Mouse (Mus musculus): ENCODE measurements around the gene Adk.
"Not testable (repeated sequence)": the region's sequence is repeated elsewhere in the genome, so short reads cannot be mapped to it uniquely, and the experiment has no call there.

Gene Adk

DNA sequence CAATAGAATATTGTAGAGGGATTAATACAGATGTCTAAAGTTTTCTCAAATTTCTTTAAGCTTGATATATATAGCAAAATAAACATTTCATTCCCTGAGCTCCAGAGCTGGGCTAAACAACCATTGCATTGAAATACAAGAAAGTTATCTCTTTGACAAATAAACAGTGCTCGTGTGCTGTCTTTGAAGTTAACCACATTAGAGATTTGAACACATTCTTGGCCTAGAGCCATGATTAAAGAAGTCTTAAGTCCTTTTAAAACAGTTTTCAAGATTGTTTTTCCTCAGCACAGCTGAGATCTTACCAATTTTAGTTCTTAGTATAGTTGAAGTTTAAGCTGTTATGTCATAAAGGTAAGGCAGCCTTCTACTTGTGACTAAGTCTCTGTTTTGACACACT is 11.9 kb downstream of the Adk start:
- DNase-seq (ENCODE audit: low spot score), result no peak

DNA sequence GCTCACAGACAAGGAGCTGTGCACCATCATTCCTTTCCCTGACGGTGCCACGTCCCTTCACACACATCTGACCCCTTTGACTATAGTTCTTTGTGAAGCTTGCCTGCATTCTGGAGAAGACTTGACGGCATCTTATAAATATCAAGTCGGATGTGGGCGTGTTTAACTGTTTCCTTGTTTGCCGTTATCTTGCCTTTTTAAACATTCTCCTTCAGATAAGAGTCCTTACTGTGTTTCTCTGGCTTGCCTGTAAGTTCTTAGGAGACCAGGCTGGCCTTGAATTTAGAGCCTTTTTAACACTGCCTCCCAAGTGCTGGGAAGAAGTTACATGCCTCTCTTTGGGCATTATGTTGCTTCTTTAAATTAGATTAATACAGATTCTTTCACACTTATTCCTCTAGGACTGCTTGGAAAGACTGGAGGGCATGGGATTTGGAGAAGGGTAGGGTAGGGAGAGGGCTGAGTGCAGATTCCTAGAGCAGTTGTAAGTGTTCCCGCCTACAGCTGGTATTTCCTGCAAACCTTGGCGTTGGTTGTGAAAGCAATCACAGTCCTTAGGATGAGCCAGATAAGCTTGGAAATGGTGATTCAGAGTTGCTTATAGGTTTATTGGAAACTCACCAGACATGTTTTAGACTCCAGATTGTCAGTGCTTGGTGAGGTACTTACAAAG is 13.3 kb downstream of the Adk start:
- no peak for DNase-seq (ENCODE audit: low spot score)

DNA sequence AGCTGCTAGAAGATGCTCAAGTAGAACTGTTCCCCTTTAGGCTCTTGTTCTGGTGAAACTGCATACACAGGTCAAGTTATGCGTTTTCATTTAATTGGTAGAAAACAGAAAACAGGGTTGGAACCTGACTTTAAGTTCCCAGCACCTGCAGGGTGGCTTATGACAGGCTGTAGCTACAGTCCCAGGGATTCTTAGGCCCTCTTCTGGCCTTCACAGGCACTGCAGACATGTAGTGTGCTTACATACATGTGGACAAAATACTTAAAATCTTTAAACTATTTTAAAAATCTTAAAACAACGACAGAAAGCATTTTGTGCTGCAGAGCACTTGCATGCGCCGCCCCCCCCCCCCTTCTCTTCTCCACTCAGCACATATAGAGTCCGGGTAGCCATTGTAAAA is 17.2 kb downstream of the Adk start:
- DNase-seq (ENCODE audit: low spot score), result peak; percentile 6

GRCm38 (mm10) chr14:21073981-21074380 is 21.6 kb downstream of the Adk start:
- no peak for DNase-seq (ENCODE audit: low spot score)

DNA sequence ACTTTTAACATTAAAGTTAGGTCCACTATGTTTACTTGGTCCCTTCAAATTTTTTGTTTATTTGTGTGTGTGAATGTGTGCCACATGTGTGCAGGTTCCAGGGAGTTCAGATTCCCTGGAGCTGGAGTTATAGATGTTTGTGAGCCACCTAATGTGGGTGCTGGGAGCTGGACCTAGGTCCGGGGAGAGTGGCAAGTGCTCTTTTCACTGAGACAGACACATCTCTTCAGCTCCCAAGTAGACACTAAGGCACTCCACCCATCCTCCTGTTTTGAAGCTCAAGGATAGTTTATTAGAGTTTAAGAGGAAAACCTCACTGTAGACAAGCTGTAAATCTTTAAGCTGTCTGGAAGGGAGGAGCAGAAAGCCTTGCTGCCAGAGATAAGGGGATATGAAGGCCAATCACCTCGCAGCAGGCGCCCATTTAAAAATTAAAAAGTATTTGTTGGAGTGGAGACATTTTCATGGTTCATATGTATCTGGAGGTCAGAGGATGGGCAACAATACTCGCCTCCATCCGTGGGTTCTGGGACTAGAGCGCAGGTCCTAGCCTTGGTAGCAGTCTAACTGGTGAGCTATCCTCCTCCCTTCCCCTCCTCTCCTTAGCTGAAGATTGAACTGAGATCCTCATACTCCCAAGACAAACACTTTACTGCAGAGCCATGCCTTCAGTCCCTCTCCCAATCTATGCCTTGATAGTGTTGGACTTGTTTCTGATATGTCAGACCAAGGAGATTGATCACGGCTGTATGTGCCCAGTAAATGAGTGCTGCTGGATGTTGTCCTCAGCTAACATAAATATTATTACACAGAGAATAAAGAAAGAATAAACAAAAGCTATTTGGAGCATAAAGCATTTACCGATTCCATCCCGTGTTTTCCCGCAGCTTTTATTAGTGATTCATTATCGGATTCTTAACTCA is 22.3 kb downstream of the Adk start:
- no peak for DNase-seq (ENCODE audit: low spot score)

- peak; percentile 95 for DNase-seq (ENCODE audit: low spot score)
Observed at GRCm38 (mm10) chr14:21075751-21076500, 23.6 kb downstream of the Adk start.

DNA sequence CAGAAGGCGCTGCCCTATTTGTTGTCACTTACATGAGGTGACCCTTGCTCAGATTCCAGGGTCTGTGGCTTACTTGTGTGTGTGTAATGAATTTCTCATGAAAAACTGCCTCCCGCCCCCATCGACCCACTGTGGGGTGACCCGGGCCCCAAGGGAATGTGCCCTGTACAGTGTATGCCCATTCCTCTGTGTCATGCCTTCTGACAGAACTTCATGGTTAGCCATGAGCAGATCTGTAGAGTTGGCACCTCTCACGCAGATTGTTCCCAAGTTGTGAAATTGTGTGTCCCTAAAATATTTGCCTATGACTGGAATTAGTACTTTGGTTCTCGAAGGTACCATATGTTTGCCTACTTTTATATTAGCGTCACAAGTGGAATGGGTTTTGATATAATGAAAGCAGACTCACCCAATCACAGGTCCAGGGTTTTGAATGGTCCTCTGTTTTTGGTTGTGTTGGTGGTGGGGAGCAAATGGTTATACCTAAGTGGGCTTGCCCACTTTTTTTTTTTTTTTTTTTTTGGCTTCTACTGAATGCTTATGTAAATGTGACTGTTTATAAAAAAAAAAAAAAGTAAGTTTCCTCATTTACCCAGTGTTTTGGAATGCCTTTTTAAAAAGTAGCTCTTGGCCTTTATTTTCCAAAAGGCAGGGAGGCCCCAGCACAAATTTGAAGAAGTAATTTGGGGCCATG is 24.3 kb downstream of the Adk start:
- peak; percentile 26 for DNase-seq (ENCODE audit: low spot score)

DNA sequence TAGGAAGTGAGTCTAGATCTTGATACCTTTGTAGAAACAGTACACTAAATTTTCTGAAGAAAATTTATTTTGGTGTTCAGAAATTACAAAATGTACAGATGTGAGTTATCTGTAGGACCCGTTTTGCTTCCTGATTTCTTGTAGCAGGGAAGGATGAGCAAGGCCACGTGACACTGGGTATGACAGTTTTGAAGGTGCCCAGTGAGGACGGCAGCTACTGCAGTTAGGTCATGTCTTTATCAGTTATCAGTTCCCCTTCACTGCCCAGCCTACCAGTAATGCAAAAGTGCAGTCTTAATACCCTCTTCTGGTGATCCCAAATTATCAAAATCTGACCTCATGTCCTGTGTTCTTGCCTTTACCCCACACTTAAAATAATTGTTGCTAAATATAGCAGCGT is 25.6 kb downstream of the Adk start:
- no peak for DNase-seq (ENCODE audit: low spot score)

DNA sequence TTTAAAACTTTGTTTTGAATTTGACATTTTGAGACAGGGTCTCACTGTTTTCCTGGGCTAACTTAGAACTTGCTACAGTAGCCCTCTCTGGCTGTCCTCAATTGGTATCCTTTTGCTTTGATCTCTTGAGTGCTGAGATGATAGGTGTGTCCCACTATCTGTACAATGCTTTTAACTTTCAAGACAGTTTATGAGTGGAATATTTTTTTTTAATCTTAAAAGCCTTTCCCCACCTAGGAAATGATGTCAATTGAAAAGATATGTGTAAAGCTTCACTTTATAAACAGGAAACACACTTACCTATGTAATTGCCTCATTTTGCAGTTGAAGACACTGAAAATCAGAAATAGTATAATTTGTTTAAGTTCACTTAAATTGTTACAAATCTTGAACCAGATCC is 26.1 kb downstream of the Adk start:
- no peak for DNase-seq (ENCODE audit: low spot score)

- DNase-seq (ENCODE audit: low spot score), result no peak
Observed at GRCm38 (mm10) chr14:21082823-21083222, 30.4 kb downstream of the Adk start.

DNA sequence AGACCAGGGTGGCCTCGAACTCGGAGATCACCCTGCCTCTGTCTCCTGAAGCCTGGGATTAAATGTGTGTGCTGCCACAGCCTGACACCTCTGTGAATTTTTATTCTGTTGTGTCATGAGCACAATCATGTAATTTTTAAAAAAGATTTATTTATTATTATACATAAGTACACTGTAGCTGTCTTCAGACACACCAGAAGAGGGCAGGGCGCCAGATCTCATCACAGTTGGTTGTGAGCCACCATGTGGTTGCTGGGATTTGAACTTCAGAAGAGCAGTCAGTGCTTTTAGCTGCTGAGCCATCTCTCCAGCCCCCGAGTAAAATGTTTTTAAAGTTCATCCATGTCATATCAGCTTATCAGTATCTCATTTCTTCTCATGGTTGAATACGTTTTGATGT is 33.3 kb downstream of the Adk start:
- DNase-seq (ENCODE audit: low spot score), result no peak

- DNase-seq (ENCODE audit: low spot score), result peak; percentile 23
Observed at GRCm38 (mm10) chr14:21086106-21086505, 33.7 kb downstream of the Adk start.

DNA sequence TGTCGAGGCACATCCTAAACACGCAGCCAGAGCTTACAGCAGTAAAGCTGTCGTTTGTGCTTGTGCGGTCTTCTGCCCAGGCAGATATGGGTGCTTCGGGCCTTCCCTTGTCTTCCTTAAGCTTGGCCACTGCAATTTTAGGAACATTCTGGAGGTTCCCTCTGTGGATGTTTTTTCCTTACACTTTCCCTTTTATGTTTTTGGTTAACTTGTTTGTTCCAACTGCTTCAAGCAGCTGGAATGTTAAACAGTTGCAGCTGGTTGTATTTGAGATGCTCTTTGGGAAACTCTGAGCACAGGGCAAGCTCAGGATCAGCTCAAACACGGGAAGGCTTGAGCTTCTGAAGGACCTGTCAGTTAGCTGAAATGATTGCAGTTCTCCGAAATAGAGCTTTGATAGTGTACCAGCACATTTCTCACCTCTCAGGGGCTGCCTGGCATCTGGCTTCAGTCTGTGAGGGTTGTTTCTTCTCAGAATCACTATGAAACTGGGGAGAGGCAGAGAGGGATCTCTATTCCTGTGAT is 34.5 kb downstream of the Adk start:
- DNase-seq (ENCODE audit: low spot score), result no peak

DNA sequence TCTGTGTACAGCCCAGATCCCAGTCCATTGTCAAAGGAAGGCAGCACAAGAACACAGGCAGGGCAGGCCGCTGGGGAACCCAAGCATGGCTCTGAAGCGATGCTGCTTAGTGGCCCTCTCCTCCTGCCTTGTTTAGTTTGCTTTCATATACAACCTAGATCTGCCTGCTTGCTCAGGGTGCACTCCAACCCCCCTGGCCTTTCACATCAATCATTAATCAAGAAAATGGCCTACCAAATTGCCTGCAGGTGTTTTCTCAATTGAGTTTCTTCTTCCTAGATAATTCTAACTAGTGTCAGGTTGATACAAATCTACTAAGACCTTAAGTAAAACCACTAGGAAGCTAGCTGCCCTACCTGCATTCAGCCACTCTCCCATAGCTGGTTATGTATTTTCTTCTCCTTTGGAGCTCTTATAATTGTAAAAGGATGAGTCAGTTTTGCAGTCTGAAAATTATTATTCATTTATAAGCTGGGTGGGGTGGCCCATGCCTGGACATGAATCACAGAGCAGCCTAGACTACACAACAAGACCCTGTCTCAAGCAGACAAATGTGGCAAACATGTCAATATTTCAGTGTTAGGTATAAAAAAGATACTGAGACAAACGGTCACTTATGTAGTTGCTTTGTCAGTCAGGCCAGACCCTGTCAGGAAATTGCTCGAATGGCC is 35.2 kb downstream of the Adk start:
- DNase-seq (ENCODE audit: low spot score), result no peak

DNA sequence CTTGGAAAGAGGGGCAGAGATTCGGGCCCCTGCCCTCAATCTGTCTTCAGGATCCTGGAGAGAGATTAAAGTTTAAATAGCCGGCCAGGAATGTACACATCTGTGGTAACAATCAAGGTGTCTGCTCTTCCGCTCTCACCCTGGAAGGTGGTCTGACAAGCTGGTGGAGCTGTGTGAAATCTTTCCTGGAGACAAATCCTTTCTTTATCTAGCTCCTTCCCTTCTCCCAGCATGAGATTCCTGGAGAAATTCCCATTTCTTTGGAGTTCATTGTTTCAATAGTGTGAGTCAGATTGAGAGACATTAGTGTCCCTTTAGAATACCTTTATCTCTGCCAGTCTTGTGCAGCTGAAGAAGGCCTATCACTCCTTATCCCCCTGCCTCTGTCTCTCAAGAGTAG is 36.4 kb downstream of the Adk start:
- DNase-seq (ENCODE audit: low spot score), result no peak

DNA sequence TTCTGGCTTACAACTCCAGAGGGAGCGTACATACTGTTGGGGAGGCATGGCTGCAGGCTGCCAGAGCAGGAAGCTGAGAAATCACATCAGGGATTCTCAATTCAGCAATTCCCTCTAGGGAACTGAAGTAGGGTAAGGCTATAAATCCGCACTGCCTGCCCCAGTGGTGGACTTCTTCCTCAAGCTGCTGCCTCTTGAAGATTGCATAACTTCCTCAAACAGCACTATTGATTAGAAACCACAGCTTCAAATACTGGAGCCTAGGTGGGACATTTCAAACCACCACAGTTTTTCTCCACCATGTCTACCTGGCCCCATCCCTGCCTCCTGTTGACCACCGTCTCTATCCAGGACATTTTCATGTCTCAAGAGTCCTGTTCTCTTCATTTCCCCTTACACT is 38.0 kb downstream of the Adk start:
- DNase-seq (ENCODE audit: low spot score), result no peak

- DNase-seq (ENCODE audit: low spot score), result no peak
Observed at GRCm38 (mm10) chr14:21090930-21091486, 38.6 kb downstream of the Adk start.

- DNase-seq (ENCODE audit: low spot score), result not testable (repeated sequence)
Observed at GRCm38 (mm10) chr14:21094161-21094560, 41.8 kb downstream of the Adk start.

DNA sequence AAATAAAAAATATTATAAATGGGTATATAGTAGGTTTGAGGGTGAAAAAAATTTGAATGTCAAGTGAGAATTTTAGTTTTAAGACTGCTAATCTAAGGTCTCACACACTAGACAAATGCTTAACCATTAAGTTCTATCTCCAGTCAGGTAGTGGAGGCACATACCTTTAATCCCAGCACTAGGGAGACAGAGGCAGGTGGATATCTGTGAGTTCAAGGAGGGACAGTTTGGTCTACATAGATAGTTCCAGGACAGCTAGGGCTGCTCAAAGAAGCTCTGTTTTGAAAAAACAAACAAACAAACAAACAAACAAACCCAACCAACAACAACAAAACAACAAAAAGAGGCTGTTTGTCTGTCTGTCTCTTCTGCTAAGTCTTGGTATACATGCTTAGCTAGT is 43.9 kb downstream of the Adk start:
- no peak for DNase-seq (ENCODE audit: low spot score)

GRCm38 (mm10) chr14:21096689-21097088 is 44.3 kb downstream of the Adk start:
- no peak for DNase-seq (ENCODE audit: low spot score)

DNA sequence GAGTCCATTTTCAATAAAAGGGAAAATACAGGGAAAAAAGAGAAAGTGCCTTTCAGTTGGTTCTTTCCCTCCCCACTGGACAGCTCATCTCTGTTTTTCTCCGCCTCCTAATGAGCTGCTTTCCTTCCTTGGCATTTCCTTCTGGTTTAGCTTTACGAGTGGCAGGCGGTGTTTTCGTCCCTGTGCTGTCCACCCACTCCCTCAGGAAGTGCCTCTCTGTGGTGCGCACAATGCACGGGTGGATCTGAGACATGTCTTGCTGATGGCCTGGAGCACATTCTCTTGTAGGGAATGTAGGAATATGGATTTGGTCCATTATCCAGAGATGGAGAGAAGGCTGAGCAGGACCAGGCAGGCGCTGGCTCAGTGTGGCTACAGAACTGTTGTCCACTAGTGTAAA is 47.0 kb downstream of the Adk start:
- DNase-seq (ENCODE audit: low spot score), result no peak

Data from retina, embryonic 14.5 days (tissue).